Mouse (Mus musculus): ENCODE data around the gene Rcan1.
"Not testable (repeated sequence)": the region's sequence is repeated elsewhere in the genome, so short reads cannot be mapped to it uniquely, and the experiment has no call there.

Rcan1 gene

DNA sequence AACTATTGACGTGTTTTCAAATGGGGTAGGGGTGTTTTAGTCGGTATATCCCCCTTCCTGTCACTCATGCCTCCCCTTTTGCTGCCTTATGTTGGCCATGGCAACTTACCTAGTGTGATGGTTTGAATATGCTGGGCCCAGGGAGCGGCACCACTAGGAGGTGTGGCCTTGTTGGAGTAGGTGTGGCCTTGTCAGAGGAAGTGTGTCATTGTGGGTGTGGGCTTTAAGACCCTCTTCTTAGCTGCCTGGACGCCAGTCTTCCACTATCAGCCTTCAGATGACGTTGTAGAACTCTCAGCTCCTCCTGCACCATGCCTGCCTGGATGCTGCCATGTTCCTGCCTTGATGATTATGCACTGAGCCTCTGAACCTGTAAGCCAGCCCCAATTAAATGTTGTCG is at the start of gene Rcan1:
TSS of gene Rcan1 (minus strand) at position 162 of the 400 bp plus-strand sequence.
- DNase-seq (ENCODE audit: low read depth): no peak

- peak; percentile 32 for DNase-seq (ENCODE audit: low read depth)
These were observed 49.3 kb upstream of the Rcan1 start for GRCm38 (mm10) chr16:92519820-92520492.

DNA sequence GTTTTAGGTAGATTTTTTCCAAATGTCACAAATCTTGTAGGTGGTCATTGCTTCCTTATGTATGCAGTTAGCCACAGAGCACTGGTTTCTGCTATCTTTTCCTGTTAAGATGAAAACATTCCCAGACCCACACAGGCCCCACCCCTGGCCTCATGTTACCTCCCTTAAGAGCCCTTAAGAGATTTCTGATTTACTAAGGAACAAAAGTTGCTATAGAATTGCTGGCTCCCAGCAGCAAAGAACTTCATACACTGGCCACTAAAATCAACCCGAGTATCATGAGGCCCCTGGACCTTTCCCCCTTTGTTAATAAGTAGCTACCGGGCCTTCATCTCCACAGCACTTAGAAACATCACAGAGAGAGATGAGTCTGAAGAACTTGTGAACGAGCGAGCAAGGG is 48.1 kb upstream of the Rcan1 start:
- DNase-seq (ENCODE audit: low read depth): no peak

DNA sequence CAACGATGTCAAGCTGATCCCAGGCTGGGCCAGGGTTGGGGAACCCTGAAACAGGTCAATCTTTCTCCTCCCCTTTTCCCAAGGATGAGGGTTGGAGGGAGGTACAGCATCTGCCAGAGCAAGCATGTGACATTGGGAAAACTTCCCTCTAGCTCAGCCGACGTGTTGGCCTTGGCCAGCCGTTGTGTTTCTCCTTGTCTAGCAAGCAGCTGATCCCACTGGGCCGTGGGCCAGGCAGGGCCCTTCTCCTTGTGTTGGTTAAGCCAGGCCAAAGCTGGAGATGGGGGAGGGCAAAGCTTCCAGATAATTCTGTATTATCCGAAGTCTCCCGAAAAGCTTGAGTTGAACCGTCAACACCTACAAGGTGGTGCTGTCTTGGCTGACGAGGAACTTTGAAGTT is 45.5 kb upstream of the Rcan1 start:
- DNase-seq (ENCODE audit: low read depth): no peak

- DNase-seq (ENCODE audit: low read depth): not testable (repeated sequence)
These were observed 44.2 kb upstream of the Rcan1 start for GRCm38 (mm10) chr16:92514896-92515295.

GRCm38 (mm10) chr16:92511773-92512391 is 41.2 kb upstream of the Rcan1 start:
- no peak for DNase-seq (ENCODE audit: low read depth)

DNA sequence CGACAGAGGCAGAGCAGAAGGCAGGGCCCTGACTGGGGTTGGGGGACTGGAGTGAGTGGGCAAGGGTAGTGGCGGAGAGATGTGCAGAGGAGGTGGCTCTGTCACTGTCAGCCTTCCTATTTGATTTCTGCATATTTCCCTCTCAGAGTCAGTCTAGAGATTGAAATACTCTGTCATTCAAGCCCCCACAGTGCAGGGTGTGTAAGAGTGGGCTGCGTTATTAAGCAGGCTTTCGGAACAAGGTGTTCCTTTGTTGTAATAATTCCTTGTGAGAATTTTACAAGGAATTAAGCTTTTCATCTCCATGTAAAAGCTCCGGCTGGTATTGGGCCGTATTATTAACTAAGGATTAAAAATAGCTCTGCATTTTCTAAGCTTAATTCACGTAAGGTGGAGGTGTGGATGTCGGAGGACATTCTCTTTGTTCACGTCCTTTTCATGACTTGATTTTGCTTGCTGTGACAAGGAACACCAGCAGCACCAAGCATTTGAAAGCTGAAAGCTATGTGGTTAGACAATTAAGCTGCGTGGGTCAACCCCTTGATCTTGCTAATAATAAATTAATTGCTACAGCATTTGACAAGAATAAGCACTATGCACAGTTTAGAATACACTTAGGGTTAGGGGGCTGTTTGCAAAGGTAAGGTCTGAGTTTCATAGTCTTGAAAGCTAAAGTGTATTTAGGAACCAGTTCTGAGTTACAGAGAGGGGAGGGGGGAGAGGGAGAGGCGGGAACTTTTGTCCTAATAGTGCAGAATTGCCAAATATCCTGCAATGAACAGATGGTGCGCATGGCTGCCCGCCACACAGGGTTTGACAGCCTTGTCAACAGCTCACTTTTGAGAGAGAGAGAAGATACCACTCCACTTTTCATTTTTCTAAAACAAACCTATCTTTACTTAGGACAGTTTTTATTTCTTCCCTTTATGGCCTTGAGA is 40.4 kb upstream of the Rcan1 start:
- DNase-seq (ENCODE audit: low read depth): no peak

DNA sequence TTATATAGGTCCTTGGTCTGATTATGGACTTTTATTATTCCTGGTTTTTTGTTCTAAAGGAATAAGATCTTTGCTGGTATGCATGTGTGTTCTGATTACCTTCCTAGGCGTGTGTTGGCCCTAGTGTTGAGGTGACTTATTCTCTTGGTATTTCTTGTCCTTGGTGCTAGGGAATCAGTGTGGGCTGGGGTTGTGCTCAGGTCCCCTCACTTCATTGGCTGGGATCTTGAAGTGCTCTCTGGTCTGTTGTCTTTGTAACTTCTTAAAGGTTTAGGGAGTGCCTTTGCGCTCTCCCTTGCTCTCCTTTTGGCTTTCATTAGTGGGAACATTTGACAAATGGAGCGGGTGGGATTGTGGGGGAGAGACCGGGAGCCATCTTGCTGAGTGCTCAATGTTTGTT is 36.9 kb upstream of the Rcan1 start:
- no peak for DNase-seq (ENCODE audit: low read depth)

DNA sequence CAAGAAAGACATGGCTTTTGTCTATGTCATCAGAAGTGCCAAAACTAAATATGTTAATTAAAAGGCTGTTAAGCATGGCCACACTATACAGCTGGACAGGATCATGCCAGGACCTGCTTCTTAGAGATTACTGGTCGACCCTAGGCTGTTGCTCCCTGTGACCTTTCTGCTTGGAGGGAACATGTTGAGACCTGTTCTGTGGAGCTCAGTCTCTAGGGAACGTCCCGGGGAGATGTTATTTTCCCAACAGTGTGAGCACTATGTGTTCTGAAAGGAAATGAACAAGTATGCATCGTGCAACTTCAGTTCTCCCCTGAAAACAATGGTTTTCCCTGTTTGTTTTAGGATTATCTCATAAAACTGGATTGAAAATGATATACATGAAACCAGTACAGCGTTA is 32.4 kb upstream of the Rcan1 start:
- no peak for DNase-seq (ENCODE audit: low read depth)

DNA sequence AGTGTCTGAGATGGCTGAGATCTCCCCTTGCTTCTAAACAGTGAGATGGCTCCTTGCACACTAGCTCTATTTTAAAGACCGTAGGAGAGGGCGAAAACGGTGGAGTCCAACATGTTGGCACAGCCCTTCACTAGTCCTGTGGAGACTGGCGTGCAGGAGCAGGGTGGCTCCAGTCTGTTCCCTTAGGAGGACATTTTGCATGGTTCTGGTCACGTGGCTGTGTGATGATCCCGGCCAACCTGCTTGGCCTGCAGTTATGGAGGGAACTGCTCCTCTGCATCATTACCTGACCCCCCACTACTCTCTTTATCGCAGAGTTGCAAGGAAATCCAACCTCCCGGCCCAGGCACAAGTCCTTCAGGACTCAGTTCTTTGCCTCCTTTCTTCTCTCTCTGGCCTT is 29.9 kb upstream of the Rcan1 start:
- no peak for DNase-seq (ENCODE audit: low read depth)

DNA sequence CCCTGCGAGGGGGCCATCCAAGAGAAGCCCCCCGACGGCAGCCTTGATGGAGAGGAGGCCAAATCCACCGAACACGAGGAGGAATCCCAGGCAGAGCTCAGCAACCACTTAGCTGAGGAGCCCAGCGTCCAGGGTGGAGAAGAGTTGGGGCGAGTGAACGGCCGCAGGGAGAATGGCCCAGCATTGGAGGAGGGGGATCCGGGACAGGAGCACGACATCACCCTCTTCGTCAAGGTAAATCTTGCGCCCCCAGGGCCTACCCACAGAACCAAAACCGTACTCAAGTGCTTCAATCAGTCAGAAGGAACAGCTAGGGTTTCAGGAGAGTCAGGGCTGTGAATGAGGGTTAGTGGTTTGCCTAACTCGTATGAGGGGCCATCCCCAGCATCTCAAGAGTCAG is 28.7 kb upstream of the Rcan1 start:
- DNase-seq (ENCODE audit: low read depth): no peak

DNA sequence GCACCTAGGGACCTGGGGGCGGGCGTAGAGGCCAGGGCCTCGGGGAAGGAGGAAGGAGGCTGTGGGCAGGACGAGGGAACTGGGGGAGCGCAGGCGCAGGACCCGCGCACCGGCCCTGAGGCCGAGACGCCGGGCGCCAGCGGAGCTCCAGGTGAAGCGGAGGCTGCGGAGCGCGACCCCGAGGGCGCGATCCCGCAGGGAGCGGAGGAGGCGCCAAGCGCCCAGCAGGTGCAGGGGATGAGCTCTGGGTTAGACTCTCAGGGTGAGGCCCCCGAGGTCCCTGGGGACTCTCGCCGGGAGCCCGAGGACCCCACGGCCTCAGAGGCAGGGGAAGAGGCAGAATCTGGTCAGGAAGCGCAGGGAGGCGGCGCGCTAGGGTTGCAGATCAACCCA is 27.9 kb upstream of the Rcan1 start:
- no peak for DNase-seq (ENCODE audit: low read depth)

DNA sequence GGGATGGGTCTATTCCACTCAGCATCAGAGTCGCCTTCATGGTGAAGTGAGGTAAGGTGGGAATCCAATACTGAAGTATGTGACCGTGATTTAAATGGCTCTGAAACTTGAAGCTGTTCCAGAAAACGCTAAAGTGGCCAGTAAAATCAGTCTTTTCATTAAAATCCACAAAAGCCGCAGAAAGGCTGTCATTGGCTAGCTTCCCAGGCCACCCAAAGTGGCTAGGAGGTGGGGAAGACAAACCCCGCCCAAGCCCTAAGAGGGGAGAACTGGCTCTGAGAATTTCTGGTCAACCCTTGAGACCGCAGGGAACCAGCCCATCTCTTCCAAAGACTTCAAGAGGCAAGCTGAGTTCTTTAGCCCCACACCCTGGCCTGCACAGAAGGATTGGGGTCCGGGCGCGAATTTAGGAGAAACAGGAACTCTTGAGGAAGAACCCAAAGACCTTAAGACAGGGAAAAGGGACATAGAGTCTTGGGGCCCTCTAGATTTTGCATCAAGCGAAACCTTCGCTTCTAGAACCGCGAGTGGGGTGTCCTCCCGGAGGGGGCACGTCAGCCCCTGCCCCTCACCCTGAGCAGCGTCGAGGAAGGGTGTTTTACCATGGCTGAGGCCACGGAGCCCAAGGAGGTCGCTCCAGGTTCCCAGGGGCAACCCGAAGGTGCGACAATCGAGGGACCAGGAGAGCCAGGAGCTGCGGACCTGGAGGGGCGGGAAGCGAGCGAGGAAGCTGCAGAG is 27.4 kb upstream of the Rcan1 start:
- no peak for DNase-seq (ENCODE audit: low read depth)

GRCm38 (mm10) chr16:92489356-92489755 is 18.7 kb upstream of the Rcan1 start:
- no peak for DNase-seq (ENCODE audit: low read depth)

DNA sequence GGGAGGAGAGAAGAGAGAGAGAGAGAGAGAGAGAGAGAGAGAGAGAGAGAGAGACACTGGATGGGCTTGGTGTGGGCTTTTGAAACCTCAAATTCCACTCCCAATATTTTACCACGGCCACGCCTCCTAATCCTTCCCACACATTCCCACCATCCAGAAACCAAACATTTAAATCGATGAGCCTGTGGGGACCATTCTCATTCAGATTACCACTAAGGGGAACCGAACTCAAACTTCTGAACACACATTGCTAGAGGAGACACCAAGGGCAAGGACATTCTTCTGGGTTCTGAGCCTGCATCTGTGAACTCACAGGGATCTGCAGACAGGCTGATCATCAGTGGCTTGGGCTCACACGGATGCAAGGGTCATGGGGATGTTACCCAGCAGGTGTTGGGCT is 17.8 kb upstream of the Rcan1 start:
- no peak for DNase-seq (ENCODE audit: low read depth)

DNA sequence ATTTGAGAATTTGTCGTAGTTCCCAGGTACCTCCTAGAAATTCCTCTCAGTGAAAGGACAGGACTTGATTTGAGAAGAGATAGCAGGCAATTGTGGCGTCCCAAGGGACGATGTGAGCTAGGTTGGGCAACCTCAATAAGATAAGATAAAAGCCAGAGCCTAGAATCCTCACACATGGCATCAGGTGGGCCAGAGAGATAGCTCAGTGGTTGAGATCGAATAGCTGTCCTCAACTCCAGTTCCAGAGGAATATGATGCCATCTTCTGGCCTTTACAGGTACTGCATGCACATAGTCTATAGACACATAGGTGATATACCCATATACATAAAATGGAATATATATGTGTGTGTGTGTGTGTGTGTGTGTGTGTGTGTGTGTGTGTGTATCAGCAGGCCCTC is 16.8 kb upstream of the Rcan1 start:
- peak; percentile 72 for DNase-seq (ENCODE audit: low read depth)

- no peak for DNase-seq (ENCODE audit: low read depth)
These were observed 16.4 kb upstream of the Rcan1 start for GRCm38 (mm10) chr16:92487086-92487485.

DNA sequence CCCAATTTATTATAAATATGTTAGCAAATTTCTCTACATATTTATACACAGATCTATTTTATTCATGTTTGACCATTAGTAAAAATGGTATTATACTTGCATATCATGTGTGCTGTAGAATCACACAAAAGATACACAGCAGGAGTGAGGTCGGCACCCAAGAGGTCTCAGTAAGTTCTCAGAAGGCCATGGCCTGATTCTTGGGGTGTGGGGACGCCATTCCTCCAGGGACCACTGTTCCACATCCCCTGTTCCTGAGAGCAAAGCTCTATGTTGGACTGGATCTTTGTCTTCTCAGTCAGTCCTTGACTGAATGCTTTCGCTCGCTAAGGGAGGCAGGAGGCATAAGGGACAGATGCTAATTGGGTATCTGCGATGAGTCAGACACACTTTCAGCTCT is 14.8 kb upstream of the Rcan1 start, which contains the start of gene Clic6:
TSS of gene Clic6 (plus strand) at position 301 of the 400 bp plus-strand sequence.
- no peak for DNase-seq (ENCODE audit: low read depth)

- no peak for DNase-seq (ENCODE audit: low read depth)
These were observed 8.0 kb upstream of the Rcan1 start for GRCm38 (mm10) chr16:92478561-92479150.

GRCm38 (mm10) chr16:92475093-92475860 is 4.6 kb upstream of the Rcan1 start:
- no peak for DNase-seq (ENCODE audit: low read depth)

DNA sequence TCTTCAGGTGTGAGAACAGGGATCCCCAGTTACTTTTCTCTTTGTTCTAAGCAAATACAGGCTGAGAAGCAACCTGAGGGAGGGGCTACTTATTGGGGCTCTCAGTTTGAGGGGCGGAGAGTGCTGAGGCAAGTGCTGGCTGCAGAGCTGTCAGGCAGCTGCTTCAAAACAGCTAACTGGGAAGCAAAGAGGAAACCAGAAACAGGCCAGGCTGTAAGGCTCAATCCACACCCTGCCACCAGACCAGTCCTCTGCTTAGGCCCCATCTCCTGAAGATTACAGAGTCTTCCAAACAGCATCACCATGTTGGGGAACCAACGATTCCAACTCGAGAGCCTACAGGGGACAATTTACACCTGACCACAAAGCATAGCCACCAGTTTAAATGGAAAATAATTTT is 2.2 kb upstream of the Rcan1 start:
- DNase-seq (ENCODE audit: low read depth): no peak

Measured in c-Kit-positive CD71-negative TER-119-negative erythroid progenitor cells, embryonic 14.5 days (primary cell).